Mouse (Mus musculus) C2C12 (cell line): ENCODE data around the gene Ppp1r9b. TPM values are rescaled to one million over a fixed set of nuclear protein-coding genes. Genes with fewer than 3 reads are reported as not detected.

Experiments
- H3K27me3 ChIP-seq: one replicate; pipeline ENCODE4 v1.6.1; 2011; ENCODE audit not compliant: control insufficient read depth, insufficient read depth, insufficient read length
- H3K36me3 ChIP-seq: one replicate; pipeline ENCODE4 v1.6.1; 2011; ENCODE audit not compliant: control insufficient read depth, insufficient read depth
- H3K4me3 ChIP-seq: one replicate; pipeline ENCODE4 v1.5.1; 2011; ENCODE audit warnings: mild to moderate bottlenecking, control low read depth; ENCODE audit not compliant: poor library complexity, insufficient read depth, severe bottlenecking
- H3K79me2 ChIP-seq: one replicate; pipeline ENCODE4 v1.6.1; 2011; ENCODE audit not compliant: control insufficient read depth, insufficient read depth
- H3K79me3 ChIP-seq: one replicate; pipeline ENCODE4 v1.6.1; 2011; ENCODE audit warnings: low read depth, control low read depth
- H3ac ChIP-seq: one replicate; pipeline ENCODE3; 2011; ENCODE audit warnings: low read depth; ENCODE audit not compliant: control insufficient read depth, insufficient read length
- CEBPB ChIP-seq: IDR thresholded peaks from one replicate; pipeline ENCODE4 v1.6.1; 2011; ENCODE audit warnings: low read depth, mild to moderate bottlenecking, control low read depth, moderate library complexity
- CTCF ChIP-seq: IDR thresholded peaks from one replicate; pipeline ENCODE4 v1.5.1; 2011; ENCODE audit not compliant: control insufficient read depth, insufficient read depth, insufficient read length
- FOSL1 ChIP-seq: IDR thresholded peaks from one replicate; pipeline ENCODE4 v1.8.0; 2011; ENCODE audit warnings: mild to moderate bottlenecking, low read length; ENCODE audit not compliant: poor library complexity, insufficient read depth, severe bottlenecking
- MAX ChIP-seq: IDR thresholded peaks from one replicate; pipeline ENCODE4 v1.6.1; 2011; ENCODE audit warnings: mild to moderate bottlenecking, control low read depth
- MYOD1 ChIP-seq: IDR thresholded peaks from one replicate; pipeline ENCODE4 v1.6.1; 2011; ENCODE audit warnings: low read depth; ENCODE audit not compliant: control insufficient read depth, insufficient read length
- MYOG ChIP-seq: IDR thresholded peaks from one replicate; pipeline ENCODE4 v1.6.1; 2011; ENCODE audit not compliant: control insufficient read depth, insufficient read length; ENCODE audit errors: extremely low read depth
- USF1 ChIP-seq: IDR thresholded peaks from one replicate; pipeline ENCODE4 v1.6.1; 2011; ENCODE audit warnings: low read depth, mild to moderate bottlenecking, control low read depth, moderate library complexity
- polyA plus RNA-seq: library from polyadenylated mRNA; unstranded; fragments of >200 nt; fragmentation: generic; extraction: Trizol; gene quantifications from one replicate; pipeline ENCODE4 v1.2.1, GENCODE M21; 2012; ENCODE audit warnings: missing spikeins

Gene Ppp1r9b
- polyA plus RNA-seq, 1 experiment: 31.8 TPM

DNA sequence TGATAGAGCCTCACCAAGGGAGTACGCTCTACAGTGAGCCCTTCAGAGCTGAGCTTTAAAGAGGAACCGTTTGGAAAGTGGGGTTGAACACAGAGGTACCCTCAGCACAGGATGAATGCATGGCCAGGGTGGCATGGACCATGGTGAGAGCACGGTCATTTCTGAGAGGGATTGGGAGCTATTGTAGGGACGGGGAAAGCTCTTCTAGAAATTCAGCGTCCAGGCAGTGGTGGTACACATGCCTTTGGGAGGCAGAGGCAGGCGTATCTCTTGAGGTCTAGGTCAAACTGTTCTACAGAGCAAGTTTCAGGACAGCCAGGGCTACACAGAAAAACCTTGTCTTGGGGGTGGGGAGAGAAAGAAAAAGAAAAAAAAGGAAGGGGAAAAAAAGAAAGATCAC lies 6.1 kb downstream of the Ppp1r9b start:
- TF ChIP-seq FOSL1 (no peak), MYOG (no peak), MYOD1 (no peak), MAX (no peak), USF1 (no peak)
- Histone ChIP-seq H3K27me3 (no peaks in the 10 kb centered on the region), H3K79me2 (peaks cover 50% of the 10 kb centered on the region), H3ac (no peak overlapping the region), H3K79me3 (peaks cover 39% of the 10 kb centered on the region), H3K36me3 (peaks cover 59% of the 10 kb centered on the region), H3K4me3 (no peak overlapping the region)

GRCm38 (mm10) chr11:94997596-94997995 lies 6.8 kb downstream of the Ppp1r9b start:
- H3K36me3 ChIP-seq: peaks cover 63% of the 10 kb centered on the region
- H3K27me3 ChIP-seq: no peaks in the 10 kb centered on the region
- peaks cover 44% of the 10 kb centered on the region for H3K79me2 ChIP-seq
- peaks cover 33% of the 10 kb centered on the region for H3K79me3 ChIP-seq
- no peak overlapping the region for H3ac ChIP-seq
- H3K4me3 ChIP-seq: no peak overlapping the region
- TF ChIP-seq CEBPB (no peak), MYOG (no peak), MAX (no peak), FOSL1 (no peak), CTCF (no peak)

DNA sequence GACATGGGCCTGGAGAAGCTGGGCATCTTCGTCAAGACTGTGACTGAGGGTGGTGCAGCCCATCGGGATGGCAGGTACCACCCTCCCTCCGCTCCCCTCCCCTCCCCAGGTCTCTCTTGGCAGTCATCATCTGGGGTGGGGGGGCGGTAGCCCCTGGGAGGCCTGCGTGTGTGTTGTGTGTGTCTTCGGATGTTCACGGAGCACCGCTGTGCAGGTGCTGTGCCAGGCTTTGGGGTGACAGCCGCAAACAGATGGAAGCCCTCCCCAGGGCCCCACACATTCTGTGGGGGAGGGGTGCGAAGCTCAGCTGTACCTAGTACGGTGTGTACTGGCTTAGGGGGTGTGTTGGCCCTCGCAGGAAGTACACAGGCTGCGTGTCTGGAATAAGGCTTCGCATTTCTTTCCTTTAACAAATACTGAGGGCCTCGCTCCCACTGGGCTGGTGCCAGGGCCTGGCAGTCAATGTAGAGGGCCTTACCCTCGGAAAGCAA lies 7.3 kb downstream of the Ppp1r9b start:
- Histone ChIP-seq H3K79me2 (peaks cover 39% of the 10 kb centered on the region), H3K27me3 (no peaks in the 10 kb centered on the region), H3K79me3 (peaks cover 30% of the 10 kb centered on the region), H3ac (no peak overlapping the region), H3K36me3 (peaks cover 66% of the 10 kb centered on the region), H3K4me3 (no peak overlapping the region)
- no peak for TF ChIP-seq USF1

GRCm38 (mm10) chr11:95000128-95000527 lies 9.3 kb downstream of the Ppp1r9b start:
- no peak for TF ChIP-seq MAX
- no peak for TF ChIP-seq CTCF
- no peak for TF ChIP-seq MYOD1
- no peak for TF ChIP-seq USF1
- TF ChIP-seq MYOG: no peak
- no peak for TF ChIP-seq FOSL1
- no peak for TF ChIP-seq CEBPB
- no peak overlapping the region for H3K4me3 ChIP-seq

DNA sequence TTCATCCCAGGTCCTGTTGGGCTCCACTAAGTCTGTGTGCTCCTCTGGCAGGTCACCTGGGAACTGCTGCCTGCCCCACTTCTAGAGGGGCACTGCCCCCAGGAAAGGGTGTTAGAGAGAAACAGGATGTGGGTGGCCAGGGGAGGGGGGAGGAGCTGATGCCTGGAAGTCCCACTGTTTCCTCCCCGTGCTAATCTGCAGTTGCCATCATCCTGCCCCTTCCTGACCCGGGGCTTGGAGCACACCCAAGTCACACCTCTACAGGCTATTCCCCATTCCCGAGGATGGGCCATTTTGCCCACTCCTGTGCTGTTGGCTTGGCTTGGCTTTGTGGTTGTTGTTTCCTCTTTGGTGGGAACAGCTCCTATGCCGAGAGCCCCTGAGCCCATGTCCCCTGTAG lies 9.7 kb downstream of the Ppp1r9b start:
- H3ac ChIP-seq: no peak overlapping the region
- H3K36me3 ChIP-seq: peaks cover 61% of the 10 kb centered on the region
- no peak for TF ChIP-seq CTCF
- TF ChIP-seq MYOD1: no peak
- no peak for TF ChIP-seq FOSL1
- TF ChIP-seq MYOG: no peak
- no peak for TF ChIP-seq MAX
- TF ChIP-seq CEBPB: no peak
- TF ChIP-seq USF1: no peak
- peaks cover 14% of the 10 kb centered on the region for H3K79me2 ChIP-seq
- peaks cover 5% of the 10 kb centered on the region for H3K79me3 ChIP-seq
- H3K4me3 ChIP-seq: no peak overlapping the region
- H3K27me3 ChIP-seq: no peaks in the 10 kb centered on the region

More at GRCm38 (mm10) chr11:95000128-95000527, 9.3 kb downstream of the Ppp1r9b start:
- Histone ChIP-seq H3K27me3 (no peaks in the 10 kb centered on the region), H3ac (no peak overlapping the region), H3K79me3 (peaks cover 9% of the 10 kb centered on the region), H3K79me2 (peaks cover 18% of the 10 kb centered on the region), H3K36me3 (peaks cover 61% of the 10 kb centered on the region)

DNA sequence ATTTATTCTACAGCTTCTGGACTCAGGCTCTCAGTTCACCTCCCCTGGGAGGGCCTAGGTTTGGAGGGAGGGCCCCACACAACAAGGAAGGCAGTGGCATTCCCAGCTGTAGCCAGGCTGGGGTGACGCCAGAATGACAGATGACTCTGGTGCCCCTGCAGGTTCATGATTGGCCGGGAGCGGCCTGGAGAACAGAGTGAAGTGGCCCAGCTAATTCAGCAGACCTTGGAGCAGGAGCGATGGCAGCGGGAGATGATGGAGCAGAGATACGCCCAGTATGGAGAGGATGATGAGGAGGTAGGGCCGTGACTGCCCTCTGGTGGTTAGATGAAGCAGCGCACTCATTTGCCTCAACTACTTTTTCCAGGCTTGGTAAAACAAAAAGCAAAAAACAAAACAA lies 10.2 kb downstream of the Ppp1r9b start:
- no peaks in the 10 kb centered on the region for H3K27me3 ChIP-seq
- peak; percentile 50 for TF ChIP-seq CTCF
- TF ChIP-seq USF1: no peak
- H3ac ChIP-seq: no peak overlapping the region
- H3K79me3 ChIP-seq: peaks cover 2% of the 10 kb centered on the region
- peaks cover 9% of the 10 kb centered on the region for H3K79me2 ChIP-seq
- peaks cover 62% of the 10 kb centered on the region for H3K36me3 ChIP-seq
- H3K4me3 ChIP-seq: no peak overlapping the region
